Mouse (Mus musculus): Measurements from ENCODE around the gene Tnfrsf1a. TPM values are rescaled to one million over a fixed set of nuclear protein-coding genes. Genes with fewer than 3 reads are reported as not detected.

The Tnfrsf1a gene
- polyA plus RNA-seq, 1 experiment: 0.70 TPM

GRCm38 (mm10) chr6:125367758-125368371 lies 18.7 kb downstream of the Tnfrsf1a start:
- Histone ChIP-seq H3K27me3 (ENCODE audit: control insufficient read depth) (no peaks in the 10 kb centered on the region; the same call in 1 of the 2 replicates), H3K4me1 (ENCODE audit: control insufficient read depth) (no peaks in the 10 kb centered on the region), H3K36me3 (ENCODE audit: control insufficient read depth) (no peaks in the 10 kb centered on the region; the same call in 1 of the 2 replicates), H3K4me3 (replicated peaks) (no peak overlapping the region), H3K9me3 (ENCODE audit: control insufficient read depth, low read length) (no peaks in the 10 kb centered on the region)
- TF ChIP-seq GATA1 (IDR thresholded peaks at IDR 0.05; ENCODE audit: low read length) (no peak), TAL1 (IDR thresholded peaks at IDR 0.05; ENCODE audit: low read length) (no peak)

- peaks cover 6% of the 10 kb centered on the region for H3K4me1 ChIP-seq (ENCODE audit: control insufficient read depth)
- H3K4me3 ChIP-seq (replicated peaks): no peak overlapping the region
- TF ChIP-seq GATA1 (IDR thresholded peaks at IDR 0.05; ENCODE audit: low read length): no peak
- TF ChIP-seq TAL1 (IDR thresholded peaks at IDR 0.05; ENCODE audit: low read length): no peak
- H3K27me3 ChIP-seq (ENCODE audit: control insufficient read depth): peaks cover 41% of the 10 kb centered on the region
- no peaks in the 10 kb centered on the region for H3K9me3 ChIP-seq (ENCODE audit: control insufficient read depth, low read length)
- H3K36me3 ChIP-seq (ENCODE audit: control insufficient read depth): no peaks in the 10 kb centered on the region
These were observed 27.9 kb downstream of the Tnfrsf1a start for GRCm38 (mm10) chr6:125377042-125377441.

GRCm38 (mm10) chr6:125377582-125378451 lies 28.7 kb downstream of the Tnfrsf1a start:
- Histone ChIP-seq H3K9me3 (ENCODE audit: control insufficient read depth, low read length) (no peaks in the 10 kb centered on the region), H3K27me3 (ENCODE audit: control insufficient read depth) (peaks cover 46% of the 10 kb centered on the region), H3K4me3 (replicated peaks) (no peak overlapping the region), H3K4me1 (ENCODE audit: control insufficient read depth) (peaks cover 6% of the 10 kb centered on the region), H3K36me3 (ENCODE audit: control insufficient read depth) (no peaks in the 10 kb centered on the region)
- TF ChIP-seq TAL1 (IDR thresholded peaks at IDR 0.05; ENCODE audit: low read length) (no peak), GATA1 (IDR thresholded peaks at IDR 0.05; ENCODE audit: low read length) (no peak)

GRCm38 (mm10) chr6:125378621-125379020 lies 29.5 kb downstream of the Tnfrsf1a start:
- Histone ChIP-seq H3K27me3 (ENCODE audit: control insufficient read depth) (peaks cover 46% of the 10 kb centered on the region), H3K36me3 (ENCODE audit: control insufficient read depth) (no peaks in the 10 kb centered on the region), H3K9me3 (ENCODE audit: control insufficient read depth, low read length) (no peaks in the 10 kb centered on the region), H3K4me1 (ENCODE audit: control insufficient read depth) (peaks cover 6% of the 10 kb centered on the region), H3K4me3 (replicated peaks) (no peak overlapping the region)
- TF ChIP-seq GATA1 (IDR thresholded peaks at IDR 0.05; ENCODE audit: low read length) (no peak), TAL1 (IDR thresholded peaks at IDR 0.05; ENCODE audit: low read length) (no peak)

- H3K36me3 ChIP-seq (ENCODE audit: control insufficient read depth): no peaks in the 10 kb centered on the region
- TF ChIP-seq GATA1 (IDR thresholded peaks at IDR 0.05; ENCODE audit: low read length): no peak
- peaks cover 46% of the 10 kb centered on the region for H3K27me3 ChIP-seq (ENCODE audit: control insufficient read depth)
- H3K9me3 ChIP-seq (ENCODE audit: control insufficient read depth, low read length): no peaks in the 10 kb centered on the region
- H3K4me3 ChIP-seq (replicated peaks): no peak overlapping the region
- peaks cover 6% of the 10 kb centered on the region for H3K4me1 ChIP-seq (ENCODE audit: control insufficient read depth)
These were observed 30.6 kb downstream of the Tnfrsf1a start for GRCm38 (mm10) chr6:125379781-125380180.

GRCm38 (mm10) chr6:125380372-125381360 lies 31.5 kb downstream of the Tnfrsf1a start, which contains the start of gene Plekhg6:
TSS of gene Plekhg6 (minus strand) at chr6:125380793.
- Histone ChIP-seq H3K4me3 (replicated peaks) (peak within 1 kb of the TSS; percentile 47), H3K27me3 (ENCODE audit: control insufficient read depth) (peaks cover 46% of the 10 kb centered on the region), H3K36me3 (ENCODE audit: control insufficient read depth) (no peaks in the 10 kb centered on the region), H3K9me3 (ENCODE audit: control insufficient read depth, low read length) (no peaks in the 10 kb centered on the region), H3K4me1 (ENCODE audit: control insufficient read depth) (peaks cover 6% of the 10 kb centered on the region)
- no peak for TF ChIP-seq GATA1 (IDR thresholded peaks at IDR 0.05; ENCODE audit: low read length)
- no peak for TF ChIP-seq TAL1 (IDR thresholded peaks at IDR 0.05; ENCODE audit: low read length)

- H3K4me1 ChIP-seq (ENCODE audit: control insufficient read depth): peaks cover 6% of the 10 kb centered on the region
- H3K27me3 ChIP-seq (ENCODE audit: control insufficient read depth): peaks cover 46% of the 10 kb centered on the region
- H3K4me3 ChIP-seq (replicated peaks): no peak overlapping the region
- H3K36me3 ChIP-seq (ENCODE audit: control insufficient read depth): no peaks in the 10 kb centered on the region
- no peaks in the 10 kb centered on the region for H3K9me3 ChIP-seq (ENCODE audit: control insufficient read depth, low read length)
- TF ChIP-seq GATA1 (IDR thresholded peaks at IDR 0.05; ENCODE audit: low read length): no peak
- TF ChIP-seq TAL1 (IDR thresholded peaks at IDR 0.05; ENCODE audit: low read length): no peak
These were observed 32.9 kb downstream of the Tnfrsf1a start for GRCm38 (mm10) chr6:125382024-125382423.

- TF ChIP-seq TAL1 (IDR thresholded peaks at IDR 0.05; ENCODE audit: low read length) (no peak), GATA1 (IDR thresholded peaks at IDR 0.05; ENCODE audit: low read length) (no peak)
- H3K36me3 ChIP-seq (ENCODE audit: control insufficient read depth): no peaks in the 10 kb centered on the region
- no peak overlapping the region for H3K4me3 ChIP-seq (replicated peaks)
- no peaks in the 10 kb centered on the region for H3K4me1 ChIP-seq (ENCODE audit: control insufficient read depth)
- no peaks in the 10 kb centered on the region for H3K9me3 ChIP-seq (ENCODE audit: control insufficient read depth, low read length)
- peaks cover 19% of the 10 kb centered on the region for H3K27me3 ChIP-seq (ENCODE audit: control insufficient read depth)
These were observed 36.2 kb downstream of the Tnfrsf1a start for GRCm38 (mm10) chr6:125385066-125385974.

Data from erythroblast, embryonic 14.5 days (primary cell).